7 mouse cellular contexts compared by ENCODE assay signal in genomic region chr1:74807551-74808071, GRCm38 (mm10). TPM values are rescaled to one million over a fixed set of nuclear protein-coding genes. Genes with fewer than 3 reads are reported as not detected.
DNase-seq lines count a peak whose midpoint lies in the region; ATAC-seq and TF ChIP-seq lines count a peak whose summit lies in the region.

No protein-coding gene starts in this region.

- no peak for ATAC-seq in lung, postnatal 0 days
- peak; percentile 17; the same call in 1 of the 2 replicates for ATAC-seq in forebrain, embryonic 11.5 days (replicated peaks; ENCODE audit: low FRiP score)
- peak; percentile 9; the same call in 1 of the 2 replicates for ATAC-seq in limb, embryonic 13.5 days (ENCODE audit: low FRiP score, low read depth)

- no peaks in the 10 kb centered on the region for H3K9me3 ChIP-seq in lung, postnatal 0 days (ENCODE audit: low read length)
- H3K9me3 ChIP-seq in forebrain, embryonic 11.5 days (ENCODE audit: control insufficient read depth, low read length): no peaks in the 10 kb centered on the region
- H3K9me3 ChIP-seq in limb, embryonic 13.5 days: no peaks in the 10 kb centered on the region

- no peak overlapping the region for H3K9ac ChIP-seq in lung, postnatal 0 days (replicated peaks; ENCODE audit: low read depth)
- H3K9ac ChIP-seq in forebrain, embryonic 11.5 days (ENCODE audit: low read length): no peak overlapping the region
- H3K9ac ChIP-seq in limb, embryonic 13.5 days: peak overlapping the region; percentile 50; the same call in 1 of the 2 replicates

- no peak for TF ChIP-seq EP300 in lung, postnatal 0 days (IDR thresholded peaks at IDR 0.05)

- H3K27ac ChIP-seq in lung, postnatal 0 days (ENCODE audit: low read length): no peak overlapping the region
- H3K27ac ChIP-seq in forebrain, embryonic 11.5 days (ENCODE audit: low read depth, low read length): no peak overlapping the region
- no peak overlapping the region for H3K27ac ChIP-seq in limb, embryonic 13.5 days
- H3K27ac ChIP-seq in testis, adult 2 months (ENCODE audit: control insufficient read depth, insufficient read depth, low read depth, low read length): peak overlapping the region; percentile 42

- no peak for TF ChIP-seq CTCF in lung, postnatal 0 days (IDR thresholded peaks at IDR 0.05)
- no peak for TF ChIP-seq CTCF in testis, adult 2 months (IDR thresholded peaks at IDR 0.05; ENCODE audit: control insufficient read depth, insufficient read depth, insufficient replicate concordance, low read depth, low read length)

- H3K4me1 ChIP-seq in lung, postnatal 0 days (ENCODE audit: insufficient read depth, low read depth, low read length): peaks cover 12% of the 10 kb centered on the region; the same call in 1 of the 2 replicates
- peaks cover 26% of the 10 kb centered on the region for H3K4me1 ChIP-seq in forebrain, embryonic 11.5 days (replicated peaks; ENCODE audit: control insufficient read depth, insufficient read depth, low read length)
- peaks cover 45% of the 10 kb centered on the region for H3K4me1 ChIP-seq in limb, embryonic 13.5 days
- H3K4me1 ChIP-seq in testis, adult 2 months (ENCODE audit: control insufficient read depth, insufficient read depth, low read length): peaks cover 33% of the 10 kb centered on the region

- no peak for DNase-seq in lung, postnatal 0 days (ENCODE audit: low spot score)
- DNase-seq in lung, postnatal 25 days (ENCODE audit: low spot score): no peak
- no peak for DNase-seq in forebrain, embryonic 11.5 days (ENCODE audit: low spot score)
- no peak for DNase-seq in right cerebral cortex, adult 2 months (ENCODE audit: low spot score in 2 of 2)
- DNase-seq in left cerebral cortex, postnatal 4 days: no peak

- intact Hi-C loops in left cerebral cortex, postnatal 4 days (cut with DNase I): loop anchor here (5.0 kb wide), 1 partner anchor 50 kb away; no protein-coding TSS in a partner anchor

- 0 out of 2 replicates have a peak overlapping the region, but pooled peaks have one; percentile 2 for H3K4me3 ChIP-seq in lung, postnatal 0 days (ENCODE audit: low read depth, low read length)
- H3K4me3 ChIP-seq in forebrain, embryonic 11.5 days (ENCODE audit: low read depth, low read length): no peak overlapping the region
- peak overlapping the region; percentile 36 for H3K4me3 ChIP-seq in limb, embryonic 13.5 days
- no peak overlapping the region for H3K4me3 ChIP-seq in testis, adult 2 months (ENCODE audit: control insufficient read depth, low read depth, low read length)

- no peak for TF ChIP-seq POLR2A in testis, adult 2 months (IDR thresholded peaks at IDR 0.05; ENCODE audit: control insufficient read depth, low read depth, low read length)

- peaks cover 60% of the 10 kb centered on the region for H3K27me3 ChIP-seq in lung, postnatal 0 days (replicated peaks; ENCODE audit: insufficient read depth, low read length)
- peaks cover 59% of the 10 kb centered on the region for H3K27me3 ChIP-seq in forebrain, embryonic 11.5 days (ENCODE audit: control insufficient read depth, insufficient read depth, low read length)
- peaks cover 74% of the 10 kb centered on the region for H3K27me3 ChIP-seq in limb, embryonic 13.5 days
- no peaks in the 10 kb centered on the region for H3K27me3 ChIP-seq in testis, adult 2 months (ENCODE audit: control insufficient read depth, insufficient read depth, low read length)

- 0 out of 2 replicates have a peak overlapping the region, but pooled peaks have one; percentile 4 for H3K4me2 ChIP-seq in lung, postnatal 0 days (replicated peaks; ENCODE audit: low read depth, low read length)
- H3K4me2 ChIP-seq in forebrain, embryonic 11.5 days (ENCODE audit: low read depth, low read length, severe bottlenecking): peak overlapping the region; percentile 51
- H3K4me2 ChIP-seq in limb, embryonic 13.5 days (replicated peaks): peak overlapping the region; percentile 67

- 7% methylated on average over 23 of the region's 23 CpGs for WGBS in lung, postnatal 0 days
- WGBS in forebrain, embryonic 11.5 days: 2% methylated on average over 23 of the region's 23 CpGs
- WGBS in limb, embryonic 13.5 days: 3% methylated on average over 23 of the region's 23 CpGs

- no peaks in the 10 kb centered on the region for H3K36me3 ChIP-seq in lung, postnatal 0 days (ENCODE audit: insufficient read depth, low read length)
- no peaks in the 10 kb centered on the region for H3K36me3 ChIP-seq in forebrain, embryonic 11.5 days (ENCODE audit: control insufficient read depth, insufficient read depth, low read length)
- H3K36me3 ChIP-seq in limb, embryonic 13.5 days: no peaks in the 10 kb centered on the region
- no peaks in the 10 kb centered on the region for H3K36me3 ChIP-seq in testis, adult 2 months (ENCODE audit: control insufficient read depth, insufficient read depth, low read length)

RNA-seq across cellular contexts. Expression of gene Wnt10a, which starts 16.3 kb away (rescaled TPM):
- not detected in 2 replicates for polyA plus RNA-seq in lung, postnatal 0 days (2015; fragmentation: Nextera tagmentation; extraction: Ambion mirVana)
- polyA plus RNA-seq in forebrain, embryonic 11.5 days (2014; fragmentation: Nextera tagmentation; extraction: Ambion mirVana): 1.5 and 2.4 TPM in 2 replicates
- 3.9 and 4.5 TPM in 2 replicates for polyA plus RNA-seq in limb, embryonic 13.5 days (2015; fragmentation: Nextera tagmentation; extraction: Ambion mirVana)
- polyA plus RNA-seq in testis, adult 2 months (2012; rRNA removed): 0.16 and 0.23 TPM in 2 replicates
- under 1 TPM in 1 of 2 experiments, not detected in 1; 0.38 TPM for total RNA-seq in left cerebral cortex, postnatal 4 days (2021)

RNA-seq across cellular contexts. Expression of gene Wnt6, which starts 35.9 kb away (rescaled TPM):
- polyA plus RNA-seq in lung, postnatal 0 days (2015; fragmentation: Nextera tagmentation; extraction: Ambion mirVana): 0.36 and 0.50 TPM in 2 replicates
- polyA plus RNA-seq in forebrain, embryonic 11.5 days (2014; fragmentation: Nextera tagmentation; extraction: Ambion mirVana): 7.0 and 8.5 TPM in 2 replicates
- polyA plus RNA-seq in limb, embryonic 13.5 days (2015; fragmentation: Nextera tagmentation; extraction: Ambion mirVana): 39.7 and 51.8 TPM in 2 replicates
- 11.2 and 13.4 TPM in 2 replicates for polyA plus RNA-seq in testis, adult 2 months (2012; rRNA removed)
- total RNA-seq in left cerebral cortex, postnatal 4 days (2021): 1 to 10 TPM; 3.5 to 5.1 TPM

RNA-seq across cellular contexts. Expression of gene Cdk5r2, which starts 47.1 kb away (rescaled TPM):
- polyA plus RNA-seq in lung, postnatal 0 days (2015; fragmentation: Nextera tagmentation; extraction: Ambion mirVana): not detected in 2 replicates
- polyA plus RNA-seq in forebrain, embryonic 11.5 days (2014; fragmentation: Nextera tagmentation; extraction: Ambion mirVana): 1.2 and 1.4 TPM in 2 replicates
- polyA plus RNA-seq in limb, embryonic 13.5 days (2015; fragmentation: Nextera tagmentation; extraction: Ambion mirVana): 0.11 TPM in 1 of 2 replicates, not detected in the other
- polyA plus RNA-seq in testis, adult 2 months (2012; rRNA removed): 0.06 and 0.07 TPM in 2 replicates
- 100 to 1,000 TPM; 227 to 230 TPM for total RNA-seq in left cerebral cortex, postnatal 4 days (2021)

RNA-seq across cellular contexts. Expression of gene Prkag3, which starts 58.6 kb away (rescaled TPM):
- polyA plus RNA-seq in lung, postnatal 0 days (2015; fragmentation: Nextera tagmentation; extraction: Ambion mirVana): 2.6 and 4.6 TPM in 2 replicates
- polyA plus RNA-seq in forebrain, embryonic 11.5 days (2014; fragmentation: Nextera tagmentation; extraction: Ambion mirVana): 0.39 TPM in 1 of 2 replicates, not detected in the other
- polyA plus RNA-seq in limb, embryonic 13.5 days (2015; fragmentation: Nextera tagmentation; extraction: Ambion mirVana): 1.9 and 2.1 TPM in 2 replicates
- 0.44 and 0.53 TPM in 2 replicates for polyA plus RNA-seq in testis, adult 2 months (2012; rRNA removed)
- total RNA-seq in left cerebral cortex, postnatal 4 days (2021): not detected

Comparison
In these comparisons a context has a peak if more than half of its experiments do, and no peak if none do; other contexts are left out.
1. H3K4me2 ChIP-seq: peak in every context shown above with its lines; median percentile 67 in limb, embryonic 13.5 days; 51 in forebrain, embryonic 11.5 days; 4 in lung, postnatal 0 days.
2. H3K4me3 ChIP-seq: peak in lung, postnatal 0 days (single experiment) and limb, embryonic 13.5 days (single experiment); none in forebrain, embryonic 11.5 days (single experiment) and testis, adult 2 months (single experiment).